Mouse (Mus musculus): ENCODE results near the gene Pakap. TPM values are rescaled to one million over a fixed set of nuclear protein-coding genes. Genes with fewer than 3 reads are reported as not detected.
A peak's percentile ranks its signal among the peaks of the same experiment; 100 is the strongest.

Pakap gene
- polyA plus RNA-seq, 1 experiment from 2014 or later: 21.8 TPM

- Histone ChIP-seq H3K27ac (ENCODE audit: low read length) (no peak overlapping the region), H3K4me3 (ENCODE audit: low read length) (no peak overlapping the region), H3K27me3 (ENCODE audit: insufficient read depth, low read length) (no peaks in the 10 kb centered on the region), H3K4me2 (replicated peaks; ENCODE audit: low read depth, low read length) (no peak overlapping the region), H3K9ac (replicated peaks; ENCODE audit: low read length) (no peak overlapping the region), H3K36me3 (ENCODE audit: insufficient read depth, low read length) (no peaks in the 10 kb centered on the region), H3K9me3 (ENCODE audit: low read length) (no peaks in the 10 kb centered on the region), H3K4me1 (ENCODE audit: insufficient read depth, low read length) (peaks cover 15% of the 10 kb centered on the region; the same call in 1 of the 2 replicates)
- WGBS: 11% methylated on average over 3 of the region's 3 CpGs
- no peak for ATAC-seq (ENCODE audit: low FRiP score, low TSS enrichment)
Observed at GRCm38 (mm10) chr4:57794547-57794946, 226.6 kb downstream of the Pakap start.

DNA sequence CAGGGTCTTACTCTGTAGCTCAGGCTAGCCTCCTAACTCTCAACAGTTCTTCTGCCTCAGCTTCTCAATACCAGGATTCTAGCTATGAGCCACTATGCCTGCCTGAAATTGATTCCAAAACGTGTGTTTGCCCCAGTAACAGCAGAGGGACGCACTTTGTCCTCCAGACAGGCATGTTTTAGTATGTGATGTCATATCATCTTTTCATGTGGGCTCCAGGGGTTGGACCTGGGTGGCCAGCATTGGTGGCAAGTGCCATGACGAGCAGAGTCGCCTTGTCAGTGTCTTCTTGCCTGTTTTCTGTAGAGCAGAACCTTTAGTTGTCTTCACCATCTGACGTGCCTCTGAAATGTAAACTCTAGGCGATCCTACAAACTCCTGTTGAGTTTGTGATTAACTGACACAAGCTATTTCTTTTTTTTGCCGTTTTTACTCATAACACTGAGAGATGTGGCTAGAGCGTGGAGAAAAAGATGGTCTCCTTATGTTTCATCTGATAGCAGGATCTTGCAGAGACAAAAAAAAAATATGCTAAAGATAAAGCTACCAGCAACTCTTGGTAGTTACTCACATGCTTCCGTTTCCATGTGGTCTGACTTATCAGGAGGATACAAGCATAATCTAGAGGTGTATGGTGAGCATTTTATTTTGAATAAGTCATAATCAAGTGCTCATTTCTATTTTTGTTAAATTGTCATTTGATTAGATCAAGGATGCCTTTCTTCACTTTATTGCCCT, 229.7 kb downstream of the Pakap start:
- no peak overlapping the region for H3K4me2 ChIP-seq (replicated peaks; ENCODE audit: low read depth, low read length)
- ATAC-seq (ENCODE audit: low FRiP score, low TSS enrichment): no peak
- no peak overlapping the region for H3K9ac ChIP-seq (replicated peaks; ENCODE audit: low read length)
- peaks cover 15% of the 10 kb centered on the region; the same call in 1 of the 2 replicates for H3K4me1 ChIP-seq (ENCODE audit: insufficient read depth, low read length)
- WGBS: 81% methylated on average over 9 of the region's 9 CpGs
- no peaks in the 10 kb centered on the region for H3K9me3 ChIP-seq (ENCODE audit: low read length)
- no peak overlapping the region for H3K27ac ChIP-seq (ENCODE audit: low read length)
- H3K27me3 ChIP-seq (ENCODE audit: insufficient read depth, low read length): no peaks in the 10 kb centered on the region
- H3K36me3 ChIP-seq (ENCODE audit: insufficient read depth, low read length): no peaks in the 10 kb centered on the region
- no peak overlapping the region for H3K4me3 ChIP-seq (ENCODE audit: low read length)

DNA sequence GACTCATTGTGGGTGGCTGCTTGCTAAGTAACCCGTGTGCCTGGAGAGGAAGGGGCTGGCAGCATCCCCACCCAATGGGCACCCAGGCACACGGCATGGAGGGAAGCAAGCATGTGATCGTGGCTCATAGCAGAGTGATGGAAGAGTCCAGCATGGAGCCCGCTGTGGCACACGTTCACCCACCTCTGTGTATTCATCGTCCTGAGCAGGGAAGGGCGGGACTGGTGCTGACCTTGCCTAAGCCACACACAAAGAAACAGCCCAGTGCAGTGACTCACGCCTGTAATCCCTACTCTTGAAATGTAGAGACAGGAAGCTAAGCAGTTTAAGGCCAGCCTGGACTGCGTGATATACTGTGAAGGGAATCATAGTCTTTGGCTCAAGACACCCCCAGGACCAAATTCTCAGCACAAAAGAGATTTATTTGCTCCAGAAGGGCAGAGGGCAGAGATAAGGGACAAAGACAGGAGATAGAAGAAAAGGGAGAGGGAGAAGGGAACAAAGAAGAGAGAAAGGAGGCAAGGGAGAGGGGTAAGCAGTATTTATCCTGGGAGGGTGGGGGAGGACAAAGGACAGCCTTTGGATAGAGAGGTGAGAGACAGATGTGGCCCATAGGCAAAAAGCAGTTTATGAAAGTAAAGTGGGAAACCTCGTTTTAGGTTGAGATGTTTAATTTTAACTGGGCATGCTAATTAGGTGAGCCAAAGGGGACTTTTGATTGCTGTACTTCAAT, 230.5 kb downstream of the Pakap start:
- H3K27ac ChIP-seq (ENCODE audit: low read length): peak overlapping the region; percentile 12; the same call in 1 of the 2 replicates
- no peaks in the 10 kb centered on the region for H3K36me3 ChIP-seq (ENCODE audit: insufficient read depth, low read length)
- H3K4me2 ChIP-seq (replicated peaks; ENCODE audit: low read depth, low read length): no peak overlapping the region
- H3K4me3 ChIP-seq (ENCODE audit: low read length): no peak overlapping the region
- no peak for ATAC-seq (ENCODE audit: low FRiP score, low TSS enrichment)
- WGBS: 48% methylated on average over 10 of the region's 10 CpGs
- H3K4me1 ChIP-seq (ENCODE audit: insufficient read depth, low read length): peaks cover 15% of the 10 kb centered on the region; the same call in 1 of the 2 replicates
- no peak overlapping the region for H3K9ac ChIP-seq (replicated peaks; ENCODE audit: low read length)
- no peaks in the 10 kb centered on the region for H3K9me3 ChIP-seq (ENCODE audit: low read length)
- no peaks in the 10 kb centered on the region for H3K27me3 ChIP-seq (ENCODE audit: insufficient read depth, low read length)

DNA sequence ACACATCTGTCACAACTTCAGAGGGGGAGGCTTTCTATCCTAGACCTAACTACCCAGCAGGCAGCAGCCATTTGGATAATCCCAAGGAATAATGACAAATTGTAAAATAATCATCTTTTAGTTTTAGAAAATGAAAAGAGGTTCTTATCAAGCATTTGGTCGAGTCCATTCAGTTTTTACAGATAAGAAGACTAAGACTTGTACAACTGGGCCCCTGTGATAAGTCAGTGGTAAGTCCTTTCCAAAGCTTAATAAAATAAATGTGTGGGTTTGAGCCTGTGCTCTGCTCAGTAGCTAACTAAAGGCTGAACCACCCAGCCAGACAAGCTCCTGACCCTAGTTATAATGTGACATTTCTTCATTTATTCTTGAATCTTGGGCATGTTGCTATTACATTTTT, 231.3 kb downstream of the Pakap start:
- H3K9ac ChIP-seq (replicated peaks; ENCODE audit: low read length): no peak overlapping the region
- no peaks in the 10 kb centered on the region for H3K9me3 ChIP-seq (ENCODE audit: low read length)
- peaks cover 8% of the 10 kb centered on the region; the same call in 1 of the 2 replicates for H3K4me1 ChIP-seq (ENCODE audit: insufficient read depth, low read length)
- no peak overlapping the region for H3K4me2 ChIP-seq (replicated peaks; ENCODE audit: low read depth, low read length)
- H3K4me3 ChIP-seq (ENCODE audit: low read length): no peak overlapping the region
- no peaks in the 10 kb centered on the region for H3K36me3 ChIP-seq (ENCODE audit: insufficient read depth, low read length)
- 56% methylated on average over 1 of the region's 1 CpGs for WGBS
- ATAC-seq (ENCODE audit: low FRiP score, low TSS enrichment): no peak
- H3K27me3 ChIP-seq (ENCODE audit: insufficient read depth, low read length): no peaks in the 10 kb centered on the region
- no peak overlapping the region for H3K27ac ChIP-seq (ENCODE audit: low read length)

DNA sequence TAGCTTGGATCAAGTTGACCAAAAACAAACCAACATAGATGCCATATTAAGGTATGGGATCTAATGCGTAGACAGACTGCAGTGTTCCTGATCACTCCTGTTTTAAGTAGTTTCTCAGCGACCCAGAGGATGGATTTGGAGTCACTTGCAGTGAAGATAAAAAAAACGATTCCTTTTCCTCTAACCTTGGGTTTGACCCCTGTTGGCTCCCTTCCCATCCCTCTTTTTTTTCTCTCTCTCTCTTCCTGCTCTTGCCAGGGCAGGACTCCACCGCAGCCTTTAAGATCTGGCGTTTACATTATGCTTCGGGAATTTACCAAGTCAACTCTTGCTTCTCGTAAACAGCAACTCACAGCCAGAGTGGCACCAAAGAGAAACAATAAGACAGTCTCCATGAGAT, 233.3 kb downstream of the Pakap start:
- Histone ChIP-seq H3K4me2 (replicated peaks; ENCODE audit: low read depth, low read length) (no peak overlapping the region), H3K4me1 (ENCODE audit: insufficient read depth, low read length) (peaks cover 3% of the 10 kb centered on the region; the same call in 1 of the 2 replicates), H3K27me3 (ENCODE audit: insufficient read depth, low read length) (no peaks in the 10 kb centered on the region), H3K9ac (replicated peaks; ENCODE audit: low read length) (no peak overlapping the region), H3K4me3 (ENCODE audit: low read length) (no peak overlapping the region), H3K27ac (ENCODE audit: low read length) (no peak overlapping the region), H3K9me3 (ENCODE audit: low read length) (no peaks in the 10 kb centered on the region), H3K36me3 (ENCODE audit: insufficient read depth, low read length) (no peaks in the 10 kb centered on the region)
- ATAC-seq (ENCODE audit: low FRiP score, low TSS enrichment): no peak
- 64% methylated on average over 7 of the region's 7 CpGs for WGBS

- no peak overlapping the region for H3K4me3 ChIP-seq (ENCODE audit: low read length)
- H3K9me3 ChIP-seq (ENCODE audit: low read length): no peaks in the 10 kb centered on the region
- H3K27ac ChIP-seq (ENCODE audit: low read length): no peak overlapping the region
- no peak for ATAC-seq (ENCODE audit: low FRiP score, low TSS enrichment)
- H3K9ac ChIP-seq (replicated peaks; ENCODE audit: low read length): no peak overlapping the region
- H3K27me3 ChIP-seq (ENCODE audit: insufficient read depth, low read length): no peaks in the 10 kb centered on the region
- WGBS: 89% methylated on average over 5 of the region's 5 CpGs
- H3K4me1 ChIP-seq (ENCODE audit: insufficient read depth, low read length): peaks cover 3% of the 10 kb centered on the region; the same call in 1 of the 2 replicates
- H3K36me3 ChIP-seq (ENCODE audit: insufficient read depth, low read length): no peaks in the 10 kb centered on the region
- no peak overlapping the region for H3K4me2 ChIP-seq (replicated peaks; ENCODE audit: low read depth, low read length)
Observed at GRCm38 (mm10) chr4:57801986-57802385, 234.0 kb downstream of the Pakap start.

GRCm38 (mm10) chr4:57802411-57802810, 234.4 kb downstream of the Pakap start:
- no peaks in the 10 kb centered on the region for H3K36me3 ChIP-seq (ENCODE audit: insufficient read depth, low read length)
- H3K27ac ChIP-seq (ENCODE audit: low read length): no peak overlapping the region
- H3K4me3 ChIP-seq (ENCODE audit: low read length): no peak overlapping the region
- H3K4me1 ChIP-seq (ENCODE audit: insufficient read depth, low read length): peaks cover 3% of the 10 kb centered on the region; the same call in 1 of the 2 replicates
- no peaks in the 10 kb centered on the region for H3K9me3 ChIP-seq (ENCODE audit: low read length)
- no peak overlapping the region for H3K9ac ChIP-seq (replicated peaks; ENCODE audit: low read length)
- no peak for ATAC-seq (ENCODE audit: low FRiP score, low TSS enrichment)
- no peaks in the 10 kb centered on the region for H3K27me3 ChIP-seq (ENCODE audit: insufficient read depth, low read length)
- WGBS: 90% methylated on average over 3 of the region's 3 CpGs
- no peak overlapping the region for H3K4me2 ChIP-seq (replicated peaks; ENCODE audit: low read depth, low read length)

GRCm38 (mm10) chr4:57804902-57805301, 236.9 kb downstream of the Pakap start:
- H3K27ac ChIP-seq (ENCODE audit: low read length): 0 out of 2 replicates have a peak overlapping the region, but pooled peaks have one; percentile 27
- no peaks in the 10 kb centered on the region for H3K4me1 ChIP-seq (ENCODE audit: insufficient read depth, low read length)
- H3K9ac ChIP-seq (replicated peaks; ENCODE audit: low read length): no peak overlapping the region
- no peaks in the 10 kb centered on the region; the same call in 1 of the 2 replicates for H3K9me3 ChIP-seq (ENCODE audit: low read length)
- ATAC-seq (ENCODE audit: low FRiP score, low TSS enrichment): no peak
- H3K4me2 ChIP-seq (replicated peaks; ENCODE audit: low read depth, low read length): no peak overlapping the region
- H3K4me3 ChIP-seq (ENCODE audit: low read length): no peak overlapping the region
- H3K36me3 ChIP-seq (ENCODE audit: insufficient read depth, low read length): no peaks in the 10 kb centered on the region
- no peaks in the 10 kb centered on the region for H3K27me3 ChIP-seq (ENCODE audit: insufficient read depth, low read length)
- WGBS: 37% methylated on average over 6 of the region's 6 CpGs

GRCm38 (mm10) chr4:57809449-57809848, 241.5 kb downstream of the Pakap start:
- Histone ChIP-seq H3K4me3 (ENCODE audit: low read length) (no peak overlapping the region), H3K9ac (replicated peaks; ENCODE audit: low read length) (no peak overlapping the region), H3K27me3 (ENCODE audit: insufficient read depth, low read length) (no peaks in the 10 kb centered on the region), H3K9me3 (ENCODE audit: low read length) (no peaks in the 10 kb centered on the region; the same call in 1 of the 2 replicates), H3K4me2 (replicated peaks; ENCODE audit: low read depth, low read length) (no peak overlapping the region), H3K27ac (ENCODE audit: low read length) (no peak overlapping the region), H3K4me1 (ENCODE audit: insufficient read depth, low read length) (peaks cover 9% of the 10 kb centered on the region; the same call in 1 of the 2 replicates), H3K36me3 (ENCODE audit: insufficient read depth, low read length) (no peaks in the 10 kb centered on the region)
- no peak for ATAC-seq (ENCODE audit: low FRiP score, low TSS enrichment)
- WGBS: 61% methylated on average over 4 of the region's 4 CpGs

DNA sequence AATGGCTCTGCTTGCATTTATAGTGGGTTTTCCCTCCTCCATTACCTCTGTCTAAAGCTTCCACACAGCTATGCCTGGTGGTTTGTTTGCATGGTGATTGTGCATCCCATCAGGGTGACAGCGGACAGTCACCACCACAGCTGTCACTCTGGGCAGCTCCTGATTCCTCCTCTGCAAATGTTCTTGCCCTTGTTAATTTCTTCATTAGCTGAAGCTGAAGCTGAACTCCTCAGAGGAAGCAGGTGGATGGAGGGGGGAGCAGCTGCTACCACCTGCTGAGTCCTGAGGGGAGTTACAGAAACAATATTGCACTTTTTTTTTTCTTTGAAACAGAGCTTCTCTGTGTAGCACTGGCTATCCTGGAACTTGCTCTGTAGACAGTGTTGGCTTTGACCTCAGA, 244.1 kb downstream of the Pakap start:
- no peak overlapping the region for H3K9ac ChIP-seq (replicated peaks; ENCODE audit: low read length)
- H3K27me3 ChIP-seq (ENCODE audit: insufficient read depth, low read length): no peaks in the 10 kb centered on the region
- no peak overlapping the region for H3K4me3 ChIP-seq (ENCODE audit: low read length)
- H3K4me1 ChIP-seq (ENCODE audit: insufficient read depth, low read length): peaks cover 9% of the 10 kb centered on the region; the same call in 1 of the 2 replicates
- no peak for ATAC-seq (ENCODE audit: low FRiP score, low TSS enrichment)
- no peaks in the 10 kb centered on the region for H3K36me3 ChIP-seq (ENCODE audit: insufficient read depth, low read length)
- no peak overlapping the region; the same call in 1 of the 2 replicates for H3K27ac ChIP-seq (ENCODE audit: low read length)
- 85% methylated on average over 1 of the region's 1 CpGs for WGBS
- H3K9me3 ChIP-seq (ENCODE audit: low read length): no peaks in the 10 kb centered on the region; the same call in 1 of the 2 replicates
- no peak overlapping the region for H3K4me2 ChIP-seq (replicated peaks; ENCODE audit: low read depth, low read length)
